Mouse (Mus musculus) retina, embryonic 14.5 days (tissue): ENCODE data around the gene Ttc16.

Experiments used
- DNase-seq: peaks from one replicate; pipeline ENCODE4 v3.0.0-alpha.2; 2015; ENCODE audit warnings: low spot score

Gene Ttc16

DNA sequence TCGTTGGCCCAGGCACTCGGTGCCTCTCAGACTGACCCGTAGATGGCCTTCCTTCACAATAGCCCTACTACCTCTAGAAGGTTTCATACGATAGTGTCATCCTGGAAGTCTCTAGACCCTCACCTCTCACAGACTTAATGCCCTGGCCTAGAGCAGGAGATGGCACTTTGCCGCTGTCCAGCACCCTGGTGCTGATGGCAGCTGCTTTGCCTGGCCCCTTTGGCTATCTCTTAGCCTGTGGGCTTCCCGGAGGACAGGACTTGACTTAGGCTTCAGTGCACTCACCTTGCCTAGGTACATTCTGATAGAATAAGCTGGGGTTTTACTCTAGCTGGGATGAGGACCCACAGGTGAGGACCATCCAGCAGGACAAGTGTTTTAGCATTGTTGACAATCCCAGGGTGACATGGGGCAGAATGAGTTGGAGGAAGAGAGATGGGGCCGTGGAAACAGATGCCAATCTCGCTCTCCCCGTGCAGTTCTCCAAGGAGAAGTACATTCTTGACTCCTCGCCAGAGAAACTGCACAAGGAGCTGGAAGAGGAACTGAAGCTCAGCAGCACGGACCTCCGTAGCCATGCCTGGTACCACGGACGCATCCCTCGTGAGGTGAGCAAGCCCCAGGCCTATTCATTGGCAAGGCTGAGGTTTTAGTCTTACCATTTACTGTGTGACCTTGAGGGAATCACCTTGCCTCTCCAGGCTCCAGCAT lies 31.0 kb downstream of the Ttc16 start:
- no peak for DNase-seq

DNA sequence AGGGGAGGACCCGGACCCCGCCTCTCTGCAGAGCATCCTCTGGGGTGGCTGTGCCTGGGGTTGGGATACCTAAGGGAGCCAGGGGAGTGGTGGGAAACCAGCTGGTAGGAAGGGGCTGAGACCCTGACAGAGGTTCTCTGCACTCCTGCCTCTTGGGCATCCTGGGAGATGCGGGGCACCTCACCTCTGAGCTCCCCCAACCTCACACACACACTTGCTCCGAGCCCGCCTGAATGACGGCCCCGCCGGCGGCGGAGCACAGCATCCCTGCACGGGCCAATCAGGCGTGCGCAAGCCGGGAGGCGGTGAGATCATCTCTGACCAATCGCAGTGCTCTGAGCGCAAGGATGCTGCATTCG lies 33.3 kb downstream of the Ttc16 start:
- peak; percentile 83 for DNase-seq

DNA sequence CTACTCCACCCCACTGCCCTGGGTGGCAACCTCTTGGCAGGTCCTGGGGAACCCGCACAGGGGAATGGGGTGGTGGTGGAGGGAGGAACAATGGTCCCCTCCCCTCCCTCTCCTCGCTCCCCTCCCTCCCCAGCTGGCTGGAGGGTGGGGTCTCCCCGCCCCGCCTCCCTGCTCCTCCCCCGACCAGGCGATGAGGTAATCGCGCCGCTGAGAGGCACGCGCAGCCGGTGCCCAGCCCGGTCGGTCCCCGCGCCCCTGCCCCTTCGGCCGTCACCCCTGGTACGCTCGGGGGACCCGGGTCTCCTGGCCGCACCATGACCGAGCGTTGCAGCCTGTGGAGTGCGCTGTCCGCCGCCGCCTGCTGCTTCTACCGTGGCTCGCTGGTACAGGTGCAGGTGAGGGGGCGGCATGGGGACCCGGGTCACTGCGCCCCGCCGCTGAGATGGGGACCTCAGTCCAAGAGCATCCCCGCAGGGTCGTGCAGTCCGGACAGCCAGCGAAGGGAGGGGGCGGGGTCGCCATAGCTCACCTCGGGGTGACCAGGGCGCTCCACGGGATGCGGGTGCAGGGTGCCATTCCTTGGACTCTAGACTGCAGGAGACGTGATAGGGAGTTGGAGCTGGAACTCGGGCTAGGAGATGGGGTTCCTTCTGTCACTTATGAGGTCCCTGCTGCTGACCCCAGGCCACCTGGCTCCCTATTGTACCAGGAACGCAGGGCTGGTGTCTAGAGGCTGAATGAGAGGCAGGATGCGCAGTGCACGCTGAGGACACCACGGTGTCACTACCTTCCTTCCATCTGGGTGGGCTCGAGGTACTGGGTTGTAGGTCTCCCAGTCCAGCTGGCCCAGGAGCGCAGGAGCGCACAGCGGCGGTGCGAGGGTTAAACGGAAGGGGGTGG lies 33.9 kb downstream of the Ttc16 start:
- DNase-seq = peak; percentile 73

DNA sequence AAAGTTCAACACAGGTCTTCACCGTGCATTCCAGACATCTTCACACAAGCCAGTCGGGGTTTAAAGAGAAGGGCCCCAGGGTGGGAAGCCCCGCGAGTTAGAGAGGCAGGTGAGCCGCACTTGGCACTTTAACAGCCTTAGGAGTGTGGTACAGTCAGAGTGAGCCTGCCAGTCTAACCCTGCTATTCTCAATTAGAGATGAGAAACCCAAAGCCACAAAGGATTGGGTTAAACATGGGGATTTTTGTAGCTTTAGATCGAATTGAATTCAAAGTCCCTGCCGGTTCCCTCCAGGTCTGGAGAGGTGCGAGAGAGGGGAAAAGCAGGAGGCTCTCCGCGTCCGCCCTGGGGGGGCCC lies 34.5 kb downstream of the Ttc16 start, which contains the start of gene 6330409D20Rik:
Gene 6330409D20Rik, minus strand, starts transcription at position 101 of the 357 bp plus-strand sequence.
- no peak for DNase-seq

DNA sequence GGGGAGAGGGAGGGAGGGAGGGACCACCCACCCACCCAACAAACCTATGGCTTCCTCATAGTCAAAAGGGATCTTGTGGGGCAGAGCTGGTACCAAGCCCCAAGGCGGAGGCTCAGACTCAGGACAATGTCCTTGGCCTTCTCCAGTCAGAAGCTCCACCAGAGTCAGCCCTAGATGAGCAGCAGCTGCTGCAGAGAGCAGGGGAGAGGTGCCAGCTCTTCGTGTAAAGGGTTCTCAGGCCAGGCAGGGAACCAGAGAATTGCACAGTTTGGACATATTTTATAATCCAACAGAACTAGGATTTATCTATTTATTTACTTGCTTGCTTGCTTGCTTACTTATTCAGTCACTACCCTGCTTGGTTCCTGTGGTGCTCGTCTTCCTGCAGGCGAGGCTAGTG lies 36.1 kb downstream of the Ttc16 start:
- DNase-seq = no peak

DNA sequence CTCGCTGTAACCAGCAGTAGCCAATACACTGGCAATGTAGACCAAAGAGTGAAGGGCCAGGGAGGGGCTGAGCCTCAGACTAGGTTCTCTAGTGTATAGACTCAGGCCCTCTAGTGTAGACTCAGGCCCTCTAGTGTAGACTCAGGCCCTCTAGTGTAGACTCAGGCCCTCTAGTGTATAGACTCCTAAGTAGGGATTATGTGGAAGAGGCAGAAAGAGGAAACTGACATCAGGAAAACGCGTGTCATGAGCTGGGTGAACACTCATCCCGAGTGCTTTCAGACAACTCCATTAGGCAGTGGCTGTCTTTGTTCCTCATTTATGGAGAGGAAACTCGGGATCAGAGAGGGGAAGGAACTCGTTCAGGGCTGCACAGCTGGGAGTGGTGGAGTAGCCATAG lies 38.4 kb downstream of the Ttc16 start:
- DNase-seq = no peak

DNA sequence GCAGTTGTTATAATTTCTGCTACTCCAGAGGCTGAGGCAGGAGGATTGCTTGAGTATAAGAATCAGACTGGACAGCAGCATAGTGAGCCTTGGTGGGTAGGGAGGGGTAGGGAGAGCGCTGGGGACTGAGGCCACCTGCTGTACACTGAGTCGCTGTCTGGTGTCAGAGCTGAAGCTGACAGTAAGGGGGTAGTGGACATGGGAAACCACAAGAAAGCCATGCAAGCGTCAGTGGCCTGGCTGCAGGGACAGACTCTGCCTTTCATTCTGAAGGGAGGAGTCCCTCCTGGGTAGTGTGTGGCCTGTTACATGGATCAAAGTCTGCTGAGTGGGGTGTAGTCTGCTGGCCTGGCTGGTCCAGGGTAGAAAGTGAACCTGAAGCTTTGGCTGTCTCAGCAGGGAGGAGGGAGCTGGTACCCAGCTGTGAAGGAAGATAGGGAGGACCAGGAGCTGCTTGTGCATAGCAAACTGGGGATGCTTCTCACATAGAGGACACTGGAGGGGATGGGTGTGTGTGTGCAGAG lies 39.1 kb downstream of the Ttc16 start:
- DNase-seq = no peak

DNA sequence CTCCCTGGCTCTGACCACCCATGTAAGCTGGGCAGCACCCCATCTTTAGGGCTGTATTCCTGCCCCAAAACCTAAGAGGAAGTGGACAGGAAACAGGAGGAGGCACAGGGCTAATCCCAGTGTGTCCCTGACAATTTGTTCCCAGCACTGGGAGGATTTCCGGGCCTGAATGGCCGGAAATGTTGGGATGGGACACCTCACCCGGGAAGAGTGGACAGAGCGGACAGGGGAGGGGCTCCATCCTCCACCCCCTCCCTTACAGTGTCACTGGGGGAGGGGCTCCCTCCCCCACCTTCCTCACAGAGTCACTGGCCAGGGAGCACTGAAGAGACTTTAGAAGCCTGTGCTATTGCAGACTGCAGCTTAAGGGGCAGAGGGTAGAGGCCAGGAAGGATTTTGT lies 40.5 kb downstream of the Ttc16 start:
- no peak for DNase-seq

DNA sequence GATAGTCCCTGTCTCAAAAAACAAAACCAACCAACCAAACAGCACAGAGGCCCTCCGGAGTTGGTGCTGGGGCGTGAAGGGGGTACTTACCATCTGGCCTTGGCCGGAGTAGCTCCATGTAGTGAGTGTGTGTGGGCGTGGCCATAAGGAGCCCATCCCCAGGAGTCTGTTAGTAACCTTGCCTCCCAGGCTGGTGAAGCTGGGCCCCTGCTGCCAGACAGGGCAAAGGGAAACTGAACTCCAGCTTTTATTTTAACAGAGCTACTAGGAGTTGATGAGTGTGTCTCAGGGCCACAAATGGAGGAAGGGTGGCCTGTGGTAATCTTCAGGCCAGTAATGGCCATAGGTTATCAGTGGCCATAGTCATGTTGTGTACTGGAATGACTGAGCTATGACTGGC lies 41.0 kb downstream of the Ttc16 start:
- no peak for DNase-seq

DNA sequence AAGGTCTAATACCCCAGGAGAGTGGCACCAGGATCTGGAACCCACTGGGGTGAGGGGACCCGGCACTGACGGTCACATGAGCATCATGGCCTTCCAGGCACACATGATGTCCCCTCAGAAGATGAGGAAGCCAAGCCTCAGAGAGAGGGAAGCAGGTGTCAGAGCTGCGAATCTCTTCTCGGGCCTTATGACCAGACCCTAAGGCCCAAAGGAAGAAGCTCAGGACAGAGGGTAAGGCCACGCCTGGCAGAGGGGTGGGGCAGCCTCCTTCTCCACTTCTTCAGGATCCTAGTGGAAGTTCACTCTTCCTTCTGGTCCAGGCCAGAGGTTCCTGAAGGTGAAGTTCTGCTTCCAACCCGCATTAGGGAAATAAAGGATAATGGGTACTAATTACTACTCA lies 42.7 kb downstream of the Ttc16 start:
- DNase-seq = no peak

DNA sequence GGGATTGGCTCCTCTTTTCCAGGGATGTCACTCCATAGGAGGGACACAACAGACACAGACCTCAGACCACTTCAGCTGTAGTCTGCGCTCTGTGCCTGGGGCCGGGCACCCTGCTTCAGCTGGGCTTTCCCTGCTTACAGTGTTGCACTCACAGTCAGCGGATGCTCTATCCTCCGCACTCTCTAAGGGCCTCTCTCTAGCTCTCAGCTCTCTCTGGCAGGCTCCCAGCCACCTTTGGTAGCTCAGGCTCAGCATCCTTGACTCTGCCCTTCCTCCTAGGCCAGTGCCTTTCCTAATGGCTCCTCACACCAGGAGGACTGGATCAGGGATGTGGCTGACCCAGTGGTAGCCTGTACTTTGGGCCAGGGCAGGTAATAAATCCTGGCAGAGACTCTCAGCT lies 43.5 kb downstream of the Ttc16 start:
- no peak for DNase-seq

DNA sequence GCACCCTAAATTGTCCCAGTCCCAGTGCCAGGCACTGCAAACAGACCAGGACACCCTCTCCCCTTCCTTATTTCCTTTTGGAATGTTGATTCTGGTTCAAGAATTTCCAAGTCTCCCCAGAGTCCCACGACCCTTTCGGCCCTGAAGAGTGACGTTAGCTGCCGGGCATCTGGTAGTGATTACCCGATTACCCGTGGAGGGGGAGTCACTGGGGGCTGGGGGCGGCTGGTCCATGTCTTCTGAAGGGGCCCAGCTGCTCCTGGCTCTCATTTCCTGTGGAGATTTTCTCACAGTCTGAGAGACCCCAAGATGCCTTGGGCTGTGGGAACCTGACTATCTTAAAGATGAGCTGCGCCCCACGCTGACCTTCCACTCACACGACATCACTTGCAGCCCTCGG lies 44.6 kb downstream of the Ttc16 start:
- DNase-seq = no peak

DNA sequence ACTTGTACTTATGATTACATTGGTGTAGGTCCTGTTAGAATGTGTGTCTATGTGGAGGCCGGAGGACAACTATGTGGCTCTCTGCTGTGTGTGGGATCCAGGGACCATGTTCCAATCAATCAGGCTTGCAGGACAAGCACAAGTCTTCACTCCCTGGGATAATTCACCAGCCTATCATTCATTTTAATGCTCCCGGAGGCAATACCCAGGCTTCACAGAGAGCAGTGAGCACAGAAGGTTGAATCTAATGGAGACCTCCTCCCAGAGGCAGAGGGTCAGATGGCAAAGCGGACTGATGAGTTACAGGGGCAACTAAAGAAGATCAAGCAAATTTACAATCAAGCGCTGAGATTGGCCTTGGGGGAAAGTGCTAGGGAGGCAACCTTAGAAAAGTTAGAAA lies 45.9 kb downstream of the Ttc16 start:
- no peak for DNase-seq

DNA sequence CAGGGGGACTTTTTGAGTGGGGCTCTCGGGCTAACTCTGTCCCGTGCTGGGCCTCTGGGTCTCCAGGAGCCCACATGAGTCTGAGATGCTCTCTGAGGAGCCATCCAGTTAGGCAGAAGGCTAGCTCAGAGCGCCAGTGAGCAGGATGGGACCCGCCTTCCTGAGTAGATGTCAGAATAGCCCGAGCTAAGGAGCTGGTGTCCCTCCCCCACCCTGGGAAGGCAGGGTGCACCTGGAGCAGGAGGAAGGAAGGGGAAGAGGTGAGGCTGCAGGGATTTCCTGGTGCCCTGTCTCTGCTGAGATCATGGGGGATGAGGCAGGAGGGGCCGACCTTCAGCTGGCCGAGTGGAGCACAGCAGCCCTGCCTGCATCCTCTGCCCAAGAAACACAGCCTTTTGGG lies 47.0 kb downstream of the Ttc16 start:
- no peak for DNase-seq

DNA sequence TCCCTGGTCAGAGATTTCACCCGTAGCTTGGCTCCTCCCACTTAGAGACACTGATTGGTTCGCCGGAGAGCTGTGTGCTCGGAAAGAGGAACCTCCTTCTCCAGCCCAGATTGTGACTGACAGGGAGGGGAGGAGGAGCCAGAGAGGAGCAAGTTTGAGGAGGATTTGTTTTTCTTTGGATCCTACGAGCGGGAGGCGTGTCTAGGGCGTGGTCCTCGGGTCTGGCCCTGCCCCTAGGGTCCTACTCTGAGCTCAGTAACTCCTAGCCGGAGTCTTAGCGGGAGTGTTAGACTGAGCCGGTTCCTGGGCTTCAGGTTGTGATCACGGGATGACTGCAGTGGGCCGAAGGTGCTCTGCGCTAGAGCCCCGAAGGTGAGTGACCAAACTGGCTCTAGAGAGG lies 48.0 kb downstream of the Ttc16 start:
- peak; percentile 93 for DNase-seq

DNA sequence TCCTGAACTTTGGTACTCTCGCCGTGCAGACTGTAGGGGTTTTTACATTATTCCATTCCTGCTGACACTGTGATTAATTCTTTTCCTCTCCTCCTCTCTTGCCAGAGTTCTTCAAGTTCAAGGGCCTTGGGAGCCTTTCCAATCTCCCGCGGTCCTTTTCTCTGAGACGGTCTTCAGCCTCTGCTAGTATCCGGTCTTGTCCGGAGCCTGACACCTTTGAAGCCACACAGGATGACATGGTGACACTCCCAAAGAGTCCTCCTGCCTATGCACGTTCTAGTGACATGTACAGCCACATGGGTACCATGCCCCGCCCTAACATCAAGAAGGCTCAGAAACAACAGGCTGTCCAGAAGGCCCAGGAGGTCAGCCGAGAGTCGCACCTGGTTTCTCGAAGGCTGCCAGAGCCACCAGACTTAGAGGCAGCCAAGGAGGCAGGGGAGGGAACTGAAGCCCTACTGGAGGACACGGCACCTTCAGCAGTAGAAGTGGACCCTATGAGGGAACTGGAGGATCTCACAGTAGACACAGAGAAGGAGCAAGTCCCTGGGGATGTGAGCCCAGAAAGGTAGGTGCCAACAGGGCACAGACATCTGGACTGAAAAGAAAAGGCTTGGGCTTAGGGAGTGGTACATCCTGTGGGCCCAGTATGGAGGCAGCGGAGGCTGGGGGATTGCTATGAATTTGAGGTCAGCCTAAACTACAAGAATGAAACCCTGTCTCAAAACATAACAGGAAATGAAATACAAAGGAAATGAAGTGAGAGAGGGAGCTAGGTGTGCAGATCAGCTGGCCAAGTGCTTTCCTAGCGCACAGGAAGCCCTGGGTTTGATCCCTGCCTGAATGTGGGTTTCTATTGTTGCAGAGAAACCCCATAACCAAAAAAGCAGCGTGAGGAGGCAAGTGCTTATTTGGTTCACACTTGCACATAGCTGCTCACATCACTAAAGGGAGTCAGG lies 50.3 kb downstream of the Ttc16 start:
- DNase-seq = no peak

DNA sequence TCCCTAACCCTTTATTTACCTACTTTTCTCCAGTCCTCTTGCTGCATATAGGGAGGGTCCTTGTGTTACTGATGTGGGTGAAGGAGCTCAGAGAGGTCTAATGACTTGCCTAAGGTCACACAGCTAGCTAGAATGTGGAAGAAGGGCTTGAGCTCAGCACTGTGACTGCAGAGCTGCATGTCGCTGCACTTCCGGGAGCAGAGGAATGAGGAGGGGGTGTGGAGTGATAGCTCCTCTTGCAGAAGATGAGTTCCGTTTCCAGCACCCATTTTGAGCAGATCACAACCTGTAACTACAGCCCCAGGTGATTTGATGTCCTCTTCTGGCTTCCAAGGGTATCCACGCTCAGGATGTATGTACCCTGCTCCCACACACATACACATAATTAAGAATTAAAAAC lies 51.3 kb downstream of the Ttc16 start:
- DNase-seq = no peak

DNA sequence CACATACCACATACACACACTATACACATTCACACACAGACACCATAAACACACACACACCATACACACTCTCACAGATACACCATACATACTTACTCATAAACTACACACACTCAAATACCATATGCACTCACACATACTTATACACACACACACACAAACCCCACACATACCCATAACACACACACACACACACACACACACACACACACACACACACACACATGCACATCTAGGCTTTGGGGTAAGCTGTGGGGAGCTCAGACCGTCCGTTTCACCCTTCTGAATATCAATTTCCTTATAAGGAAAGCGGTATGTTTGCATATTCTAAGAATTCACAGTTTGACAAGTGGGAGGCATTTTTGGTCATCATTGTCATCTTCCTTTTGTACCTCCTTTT lies 52.9 kb downstream of the Ttc16 start:
- DNase-seq = no peak

DNA sequence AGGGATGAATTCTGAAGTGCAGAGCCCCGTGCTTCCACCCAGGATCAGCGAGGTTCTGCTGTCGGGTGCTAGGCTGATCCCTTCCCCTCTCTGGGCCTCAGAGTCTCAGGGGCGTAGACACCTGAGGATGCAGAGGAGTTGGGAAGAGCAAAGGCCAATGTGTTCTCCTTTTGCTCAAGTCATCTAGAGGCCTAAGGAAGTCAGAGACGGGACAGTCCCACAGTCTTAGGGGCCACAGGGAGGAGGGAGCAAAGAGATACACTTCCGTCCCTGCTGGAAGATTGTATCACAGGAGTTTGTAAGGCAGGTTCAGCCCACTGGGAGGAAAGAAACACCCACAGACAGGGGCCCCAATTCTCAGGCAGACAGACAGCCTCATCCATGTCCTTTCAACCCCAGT lies 53.4 kb downstream of the Ttc16 start:
- DNase-seq = no peak

DNA sequence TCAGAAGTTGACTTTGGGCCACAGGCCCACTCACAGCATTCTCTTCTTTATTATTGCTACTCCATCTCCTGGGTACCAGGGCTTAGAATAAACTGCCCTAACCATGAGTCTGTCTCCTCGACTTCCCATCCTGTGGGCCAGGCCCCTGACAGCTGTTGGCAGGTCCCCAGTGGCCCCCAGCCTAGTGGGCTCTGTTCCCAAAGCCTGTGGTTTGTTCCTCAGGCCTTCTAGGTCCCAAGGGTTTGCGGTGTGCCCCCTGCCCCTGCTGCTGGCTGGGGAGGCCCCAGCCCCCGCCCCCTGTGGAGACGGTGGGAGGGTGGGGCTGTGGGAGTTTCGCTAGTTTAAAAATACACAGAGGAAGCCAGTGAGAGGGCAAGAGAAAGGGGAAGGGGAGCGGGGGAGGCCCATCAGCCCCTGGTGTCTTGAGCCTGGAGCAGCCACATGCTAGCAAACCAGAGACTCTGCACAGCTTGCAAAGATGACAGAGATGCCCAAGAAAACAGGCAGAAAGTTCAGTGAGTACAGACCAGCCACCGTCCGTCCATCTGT lies 54.7 kb downstream of the Ttc16 start, which contains the start of gene Sh2d3c:
Gene Sh2d3c, plus strand, starts transcription at position 375 of the 549 bp plus-strand sequence.
- DNase-seq = no peak

DNA sequence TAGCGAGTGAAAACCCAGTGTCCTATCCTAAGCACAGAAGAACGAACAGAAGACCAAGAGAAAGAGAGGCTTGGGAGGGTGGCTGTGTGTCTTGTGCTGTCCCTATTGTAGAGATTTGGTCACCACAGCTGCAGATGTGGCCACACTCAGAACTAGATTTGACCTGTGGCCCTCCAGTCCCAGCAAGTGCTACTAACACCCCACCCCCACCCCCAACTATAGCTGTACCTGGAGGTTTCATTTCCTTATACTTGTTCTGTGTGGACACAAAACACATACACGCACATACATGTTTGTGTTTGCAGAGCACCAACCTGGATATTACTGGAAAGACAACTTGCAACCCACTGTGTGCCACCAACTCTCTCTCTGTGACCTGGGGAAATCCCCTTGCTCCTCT lies 55.4 kb downstream of the Ttc16 start:
- DNase-seq = no peak

DNA sequence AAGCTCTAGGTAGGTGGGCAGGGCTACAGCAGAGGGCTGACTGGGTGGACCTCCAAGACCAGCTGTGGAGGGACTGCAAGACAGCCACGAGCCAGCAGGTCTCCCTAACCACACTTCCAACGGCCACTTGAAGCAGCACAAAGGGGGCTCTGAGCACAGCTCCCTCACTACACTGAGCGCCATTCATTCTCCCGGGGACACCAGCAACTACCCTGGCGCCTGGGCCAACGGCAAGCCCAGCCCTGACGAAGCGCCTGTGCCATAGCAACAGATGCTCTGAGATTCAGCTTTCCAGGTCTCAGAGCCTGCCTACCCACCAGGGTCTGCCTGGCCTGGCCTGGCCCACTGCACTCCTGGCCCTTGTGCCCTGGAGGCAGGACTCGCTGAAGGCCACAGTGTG lies 56.7 kb downstream of the Ttc16 start:
- peak; percentile 20 for DNase-seq
